21 mouse cellular contexts compared by ENCODE assay signal in genomic region chr4:106314291-106314690, GRCm38 (mm10). TPM values are rescaled to one million over a fixed set of nuclear protein-coding genes. Genes with fewer than 3 reads are reported as not detected.
DNase-seq lines count a peak whose midpoint lies in the region; ATAC-seq and TF ChIP-seq lines count a peak whose summit lies in the region.
"Had no signal": no experiment of that assay in that cellular context is flagged by ENCODE, and none has a peak within 500 bp of the region (broad histone marks: within the 10 kb centered on the region; RNA-seq: fewer than 3 reads in every experiment).

No protein-coding gene starts in this region.

- H3K27ac ChIP-seq in kidney, postnatal 0 days, result no peak overlapping the region
- H3K27ac ChIP-seq in kidney, embryonic 15.5 days, result no peak overlapping the region
- H3K27ac ChIP-seq in liver, embryonic 14.5 days, result 0 out of 2 replicates have a peak overlapping the region, but pooled peaks have one; percentile 1
- H3K27ac ChIP-seq in thymus, adult 2 months (ENCODE audit: control insufficient read depth, insufficient read depth, low read length), result peak overlapping the region; percentile 62
- H3K27ac ChIP-seq in forebrain, embryonic 10.5 days, result no peak overlapping the region
- H3K27ac ChIP-seq: embryonic facial prominence, embryonic 12.5 days; forebrain, embryonic 12.5 days; limb, embryonic 15.5 days; stomach, embryonic 15.5 days had no signal

- peaks cover 16% of the 10 kb centered on the region; the same call in 1 of the 2 replicates for H3K4me1 ChIP-seq in kidney, postnatal 0 days (replicated peaks; ENCODE audit: insufficient read depth, low read length)
- H3K4me1 ChIP-seq in kidney, embryonic 15.5 days, result peaks cover 27% of the 10 kb centered on the region
- H3K4me1 ChIP-seq in liver, embryonic 14.5 days (replicated peaks; ENCODE audit: control insufficient read depth in 2 of 2, insufficient read depth in 2 of 2, low read length in 1 of 2), result peaks cover 25 to 33% of the 10 kb centered on the region in 2 experiments
- peaks cover 27% of the 10 kb centered on the region for H3K4me1 ChIP-seq in thymus, adult 2 months (replicated peaks; ENCODE audit: control insufficient read depth, insufficient read depth, low read length)
- peaks cover 39% of the 10 kb centered on the region for H3K4me1 ChIP-seq in forebrain, embryonic 10.5 days

- H3K27me3 ChIP-seq in kidney, postnatal 0 days (ENCODE audit: insufficient read depth, low read length), result no peaks in the 10 kb centered on the region
- no peaks in the 10 kb centered on the region for H3K27me3 ChIP-seq in kidney, embryonic 15.5 days
- no peaks in the 10 kb centered on the region for H3K27me3 ChIP-seq in liver, embryonic 14.5 days (ENCODE audit: control insufficient read depth, insufficient read depth, low read length)
- H3K27me3 ChIP-seq in thymus, adult 2 months (ENCODE audit: control insufficient read depth, insufficient read depth, low read length), result no peaks in the 10 kb centered on the region
- H3K27me3 ChIP-seq in forebrain, embryonic 10.5 days (ENCODE audit: poor library complexity, severe bottlenecking), result no peaks in the 10 kb centered on the region
- H3K27me3 ChIP-seq: embryonic facial prominence, embryonic 12.5 days; forebrain, embryonic 12.5 days; heart, embryonic 12.5 days; limb, embryonic 15.5 days; stomach, embryonic 15.5 days had no signal

- H3K4me3 ChIP-seq in kidney, postnatal 0 days (replicated peaks; ENCODE audit: low read depth, low read length), result no peak overlapping the region
- H3K4me3 ChIP-seq in kidney, embryonic 15.5 days (replicated peaks), result no peak overlapping the region
- no peak overlapping the region for H3K4me3 ChIP-seq in liver, embryonic 14.5 days (ENCODE audit: insufficient read depth in 1 of 2, low read depth in 2 of 2, low read length in 2 of 2)
- no peak overlapping the region for H3K4me3 ChIP-seq in thymus, adult 2 months (ENCODE audit: control insufficient read depth, insufficient read depth, low read length)
- H3K4me3 ChIP-seq in forebrain, embryonic 10.5 days, result no peak overlapping the region
- H3K4me3 ChIP-seq: forebrain, embryonic 12.5 days; layer of hippocampus, adult 2 months; limb, embryonic 15.5 days; stomach, embryonic 15.5 days had no signal

- no peak for TF ChIP-seq EP300 in liver, embryonic 14.5 days (IDR thresholded peaks at IDR 0.05; ENCODE audit: low read depth)

- intact Hi-C loops in left cerebral cortex, postnatal 25 days (cut with DNase I), result no loop called here
- intact Hi-C loops in left cerebral cortex, postnatal 36 days (cut with DNase I), result no loop called here

- no peak for ATAC-seq in kidney, postnatal 0 days (replicated peaks; ENCODE audit: low FRiP score, low read depth)
- no peak for ATAC-seq in kidney, embryonic 15.5 days (replicated peaks; ENCODE audit: low FRiP score)
- ATAC-seq in liver, embryonic 14.5 days (ENCODE audit: insufficient read depth), result no peak

- H3K4me2 ChIP-seq in kidney, postnatal 0 days (ENCODE audit: low read length), result no peak overlapping the region
- no peak overlapping the region for H3K4me2 ChIP-seq in kidney, embryonic 15.5 days
- H3K4me2 ChIP-seq in liver, embryonic 14.5 days (ENCODE audit: low read depth), result peak overlapping the region; percentile 30
- H3K4me2 ChIP-seq: embryonic facial prominence, embryonic 12.5 days had no signal

- no peaks in the 10 kb centered on the region for H3K36me3 ChIP-seq in kidney, postnatal 0 days (ENCODE audit: insufficient read depth, low read length)
- no peaks in the 10 kb centered on the region for H3K36me3 ChIP-seq in kidney, embryonic 15.5 days
- H3K36me3 ChIP-seq in liver, embryonic 14.5 days (replicated peaks; ENCODE audit: control insufficient read depth, insufficient read depth, low read depth), result no peaks in the 10 kb centered on the region
- no peaks in the 10 kb centered on the region for H3K36me3 ChIP-seq in thymus, adult 2 months (ENCODE audit: control insufficient read depth, insufficient read depth, low read length)
- H3K36me3 ChIP-seq in forebrain, embryonic 10.5 days (replicated peaks), result peaks cover 6% of the 10 kb centered on the region; the same call in 1 of the 2 replicates
- H3K36me3 ChIP-seq: embryonic facial prominence, embryonic 12.5 days; forebrain, embryonic 12.5 days; heart, embryonic 12.5 days; limb, embryonic 15.5 days; stomach, embryonic 15.5 days had no signal

- no peak for TF ChIP-seq POLR2A in thymus, adult 2 months (IDR thresholded peaks at IDR 0.05; ENCODE audit: control insufficient read depth, extremely low read depth, insufficient read depth, low read length, poor library complexity)

- peak; percentile 29 for DNase-seq in kidney, postnatal 0 days (ENCODE audit: low spot score)
- peak; percentile 18 for DNase-seq in CD4-positive helper T cell, adult 2 months (ENCODE audit: low read depth, low spot score)
- DNase-seq in liver, embryonic 14.5 days (ENCODE audit: low read depth in 3 of 3, low spot score in 3 of 3), result no peak
- DNase-seq in thymus, adult 2 months, result peak; percentile 37
- DNase-seq in left cerebral cortex, postnatal 25 days (ENCODE audit: low spot score in 2 of 2), result no peak
- no peak for DNase-seq in forebrain, embryonic 10.5 days (ENCODE audit: extremely low spot score, low spot score)
- DNase-seq in left cerebral cortex, postnatal 36 days (ENCODE audit: low spot score in 2 of 2), result no peak
- DNase-seq: cerebellum, adult 11 months; cerebellum, postnatal 36 days; gastrocnemius, postnatal 36 days; kidney, adult 9 months; lung, postnatal 36 days; midbrain, embryonic 14.5 days; right cerebral cortex, postnatal 25 days had no signal

- no peaks in the 10 kb centered on the region for H3K9me3 ChIP-seq in kidney, postnatal 0 days (replicated peaks; ENCODE audit: low read length)
- H3K9me3 ChIP-seq in kidney, embryonic 15.5 days (replicated peaks), result no peaks in the 10 kb centered on the region
- H3K9me3 ChIP-seq in liver, embryonic 14.5 days (ENCODE audit: control insufficient read depth, low read length), result no peaks in the 10 kb centered on the region
- no peaks in the 10 kb centered on the region for H3K9me3 ChIP-seq in forebrain, embryonic 10.5 days
- H3K9me3 ChIP-seq: embryonic facial prominence, embryonic 12.5 days; forebrain, embryonic 12.5 days; heart, embryonic 12.5 days; limb, embryonic 15.5 days; stomach, embryonic 15.5 days had no signal

- TF ChIP-seq CTCF in kidney, postnatal 0 days (IDR thresholded peaks at IDR 0.05; ENCODE audit: low read depth), result no peak
- TF ChIP-seq CTCF in liver, embryonic 14.5 days (IDR thresholded peaks at IDR 0.05; ENCODE audit: low read depth), result no peak
- no peak for TF ChIP-seq CTCF in thymus, adult 2 months (IDR thresholded peaks at IDR 0.05; ENCODE audit: borderline replicate concordance, control insufficient read depth, extremely low read depth, insufficient read depth, low read length, poor library complexity)

- no peak overlapping the region for H3K9ac ChIP-seq in kidney, postnatal 0 days (ENCODE audit: low read depth, low read length)
- H3K9ac ChIP-seq in kidney, embryonic 15.5 days, result no peak overlapping the region
- no peak overlapping the region; the same call in none of the 2 replicates for H3K9ac ChIP-seq in liver, embryonic 14.5 days (replicated peaks)
- H3K9ac ChIP-seq: embryonic facial prominence, embryonic 12.5 days; forebrain, embryonic 12.5 days; limb, embryonic 15.5 days; stomach, embryonic 15.5 days had no signal

RNA-seq across cellular contexts. Expression of gene Usp24, which starts 1.7 kb away (rescaled TPM):
- 10.4 and 12.2 TPM in 2 replicates for polyA plus RNA-seq in kidney, postnatal 0 days (2015; fragmentation: Nextera tagmentation; extraction: Ambion mirVana)
- polyA plus RNA-seq in kidney, embryonic 15.5 days (2015; fragmentation: Nextera tagmentation; extraction: Ambion mirVana), result 8.3 and 9.3 TPM in 2 replicates
- 4.9 and 6.8 TPM in 2 replicates for polyA plus RNA-seq in liver, embryonic 14.5 days (2012; rRNA removed)
- 6.4 and 7.8 TPM in 2 replicates for polyA plus RNA-seq in liver, embryonic 14.5 days (2014; fragmentation: Nextera tagmentation; extraction: Ambion mirVana)
- 22.6 and 26.5 TPM in 2 replicates for polyA plus RNA-seq in thymus, adult 2 months (2012; rRNA removed)
- 10 to 100 TPM; 36.8 to 40.4 TPM for total RNA-seq in left cerebral cortex, postnatal 25 days (2021)
- polyA plus RNA-seq in forebrain, embryonic 10.5 days (2016; fragmentation: Nextera tagmentation; extraction: Ambion mirVana), result 7.6 and 8.6 TPM in 2 replicates
- 10 to 100 TPM; 37.4 to 42.1 TPM for total RNA-seq in left cerebral cortex, postnatal 36 days (2021)

Comparison
In these comparisons a context has a peak if more than half of its experiments do, and no peak if none do; other contexts are left out.
1. DNase-seq: peak in kidney, postnatal 0 days (single experiment), CD4-positive helper T cell, adult 2 months (single experiment) and thymus, adult 2 months (single experiment); none in liver, embryonic 14.5 days (0 of 3), left cerebral cortex, postnatal 25 days (0 of 2), forebrain, embryonic 10.5 days (single experiment) and left cerebral cortex, postnatal 36 days (0 of 2).
2. H3K27ac ChIP-seq: peak in liver, embryonic 14.5 days (single experiment) and thymus, adult 2 months (single experiment); none in kidney, postnatal 0 days (single experiment), kidney, embryonic 15.5 days (single experiment) and forebrain, embryonic 10.5 days (single experiment).